Mouse (Mus musculus) myocyte (in vitro differentiated cells): Measurements from ENCODE around the gene Kif3b.

Experiments
- CEBPB ChIP-seq: IDR thresholded peaks from 2 replicates; pipeline ENCODE4 v1.6.1; 2011; ENCODE audit warnings: mild to moderate bottlenecking, moderate library complexity; ENCODE audit not compliant: poor library complexity, insufficient read depth, severe bottlenecking
- E2F4 ChIP-seq: IDR thresholded peaks from one replicate; pipeline ENCODE4 v1.6.1; 2011; ENCODE audit warnings: mild to moderate bottlenecking, control low read depth, moderate library complexity; ENCODE audit not compliant: insufficient read depth
- MAX ChIP-seq: IDR thresholded peaks from one replicate; pipeline ENCODE4 v1.6.1; 2011; ENCODE audit warnings: low read depth, mild to moderate bottlenecking, control low read depth
- MYOD1 ChIP-seq, 3 experiments: IDR thresholded peaks; one replicate each; pipeline ENCODE4 v1.6.1; 2011; ENCODE audit warnings: control low read depth in 2 of 3, low read depth in 2 of 3, mild to moderate bottlenecking in 2 of 3, moderate library complexity in 1 of 3; ENCODE audit not compliant: insufficient read length in 2 of 3, control insufficient read depth in 1 of 3
- MYOG ChIP-seq, 3 experiments: IDR thresholded peaks; one replicate each; pipeline ENCODE4 v1.6.1; 2011; ENCODE audit warnings: control low read depth in 2 of 3, low read depth in 2 of 3, mild to moderate bottlenecking in 2 of 3; ENCODE audit not compliant: insufficient read length in 2 of 3, control insufficient read depth in 1 of 3, insufficient read depth in 1 of 3
- POLR2A ChIP-seq: IDR thresholded peaks from one replicate; pipeline ENCODE4 v1.6.1; 2011; ENCODE audit warnings: low read depth, mild to moderate bottlenecking, control low read depth, moderate library complexity; ENCODE audit not compliant: insufficient read length
- POLR2AphosphoS2 ChIP-seq: IDR thresholded peaks from one replicate; pipeline ENCODE4 v1.6.1; 2011; ENCODE audit warnings: low read depth, control low read depth; ENCODE audit not compliant: insufficient read length
- REST ChIP-seq: IDR thresholded peaks from one replicate; pipeline ENCODE4 v1.6.1; 2011; ENCODE audit warnings: mild to moderate bottlenecking, control low read depth, moderate library complexity; ENCODE audit not compliant: insufficient read depth, insufficient read length
- SRF ChIP-seq: IDR thresholded peaks from one replicate; pipeline ENCODE4 v1.6.1; 2011; ENCODE audit warnings: low read depth; ENCODE audit not compliant: control insufficient read depth, insufficient read length
- TCF12 ChIP-seq: IDR thresholded peaks from one replicate; pipeline ENCODE4 v1.6.1; 2011; ENCODE audit warnings: mild to moderate bottlenecking, control low read depth; ENCODE audit not compliant: poor library complexity, insufficient read depth, severe bottlenecking
- USF1 ChIP-seq: IDR thresholded peaks from one replicate; pipeline ENCODE4 v1.6.1; 2011; ENCODE audit warnings: low read depth, mild to moderate bottlenecking, control low read depth, moderate library complexity

GRCm38 (mm10) chr2:153332981-153333380, 41.8 kb downstream of the Kif3b start:
- TF ChIP-seq POLR2A (no peak), MAX (no peak), POLR2AphosphoS2 (no peak), MYOG (IDR thresholded peaks at IDR 0.05; ENCODE audit: control insufficient read depth in 1 of 3, insufficient read depth in 1 of 3, insufficient read length in 2 of 3, low read depth in 2 of 3) (no peak), CEBPB (no peak), USF1 (no peak), TCF12 (no peak), SRF (no peak), E2F4 (no peak), MYOD1 (IDR thresholded peaks at IDR 0.05; ENCODE audit: control insufficient read depth in 1 of 3, insufficient read length in 2 of 3, low read depth in 2 of 3) (no peak), REST (no peak)
